Mouse (Mus musculus) heart, adult 18-20 months (tissue): ENCODE results near the gene Prkag1. TPM values are rescaled to one million over a fixed set of nuclear protein-coding genes. Genes with fewer than 3 reads are reported as not detected.
"Not testable (repeated sequence)": the region's sequence is repeated elsewhere in the genome, so short reads cannot be mapped to it uniquely, and the experiment has no call there.

ENCODE experiments used
- DNase-seq, 2 experiments: peaks; one replicate each; pipeline ENCODE4 v3.0.0; 2021 to 2022; ENCODE audit warnings: mixed read lengths in 1 of 2
- total RNA-seq, 2 experiments: library from RNA; stranded (reverse); gene quantifications; 2 replicates each; pipeline ENCODE4 v1.2.3; 2021

Gene Prkag1
- total RNA-seq, 2 experiments from 2014 or later: 107 to 125 TPM

DNA sequence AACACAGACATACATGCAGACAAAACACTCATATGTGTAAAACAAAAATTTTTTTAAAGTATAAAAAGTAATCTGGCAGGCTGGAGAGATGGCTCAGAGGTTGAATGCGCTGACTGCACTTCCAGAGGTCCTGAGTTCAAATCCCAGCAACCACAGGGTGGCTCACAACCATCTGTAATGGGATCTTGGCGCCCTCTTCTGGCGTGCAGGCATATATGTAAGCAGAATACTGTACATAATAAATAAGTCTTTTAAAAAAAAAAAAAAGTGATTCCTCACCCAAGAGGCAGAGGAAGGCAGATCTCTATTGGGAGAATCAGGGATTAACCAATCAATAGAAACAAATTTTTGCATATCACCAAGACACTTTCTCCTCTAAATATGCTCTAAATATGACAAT, 7.9 kb downstream of the Prkag1 start:
- DNase-seq: no peak

GRCm38 (mm10) chr15:98822147-98822546, 9.2 kb downstream of the Prkag1 start:
- no peak for DNase-seq

- DNase-seq: peak in 1 of 2 experiments; percentile 44
Measured at GRCm38 (mm10) chr15:98821403-98821802, 9.9 kb downstream of the Prkag1 start.

GRCm38 (mm10) chr15:98820937-98821336, 10.4 kb downstream of the Prkag1 start:
- DNase-seq: no peak

DNA sequence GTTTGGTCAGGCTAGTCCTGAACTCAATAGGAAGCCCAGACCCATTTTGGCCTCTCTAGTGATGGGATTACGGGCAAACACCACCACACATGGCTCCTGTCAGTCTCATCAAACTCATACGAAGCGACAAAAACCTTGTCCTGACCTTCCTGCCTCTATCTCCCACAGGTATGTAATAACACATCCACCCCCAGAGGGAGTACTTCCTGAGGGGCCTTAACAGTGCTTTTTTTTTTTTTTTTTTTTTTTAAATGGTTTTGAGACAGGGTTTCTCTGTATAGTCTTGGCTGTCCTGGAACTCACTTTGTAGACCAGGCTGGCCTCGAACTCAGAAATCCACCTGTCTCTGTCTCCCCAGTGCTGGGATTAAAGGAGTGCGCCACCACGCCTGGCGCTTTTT, 13.2 kb downstream of the Prkag1 start:
- no peak for DNase-seq

GRCm38 (mm10) chr15:98812741-98813424, 18.4 kb downstream of the Prkag1 start:
- DNase-seq: no peak

DNA sequence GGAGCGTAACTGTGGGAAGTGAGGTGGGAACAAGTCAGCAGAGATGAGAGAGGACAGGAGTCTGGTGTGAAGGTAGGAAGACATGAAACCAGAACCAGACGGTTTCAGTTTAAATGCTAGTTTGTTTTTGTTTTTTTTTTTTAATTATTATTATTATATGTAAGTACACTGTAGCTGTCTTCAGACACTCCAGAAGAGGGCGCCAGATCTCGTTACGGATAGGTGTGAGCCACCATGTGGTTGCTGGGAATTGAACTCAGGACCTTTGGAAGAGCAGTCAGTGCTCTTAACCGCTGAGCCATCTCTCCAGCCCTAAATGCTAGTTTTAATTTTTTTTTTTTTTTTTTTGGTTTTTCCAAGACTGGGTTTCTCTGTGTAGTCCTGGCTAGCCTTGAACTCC, 21.1 kb downstream of the Prkag1 start:
- DNase-seq: not testable (repeated sequence)

DNA sequence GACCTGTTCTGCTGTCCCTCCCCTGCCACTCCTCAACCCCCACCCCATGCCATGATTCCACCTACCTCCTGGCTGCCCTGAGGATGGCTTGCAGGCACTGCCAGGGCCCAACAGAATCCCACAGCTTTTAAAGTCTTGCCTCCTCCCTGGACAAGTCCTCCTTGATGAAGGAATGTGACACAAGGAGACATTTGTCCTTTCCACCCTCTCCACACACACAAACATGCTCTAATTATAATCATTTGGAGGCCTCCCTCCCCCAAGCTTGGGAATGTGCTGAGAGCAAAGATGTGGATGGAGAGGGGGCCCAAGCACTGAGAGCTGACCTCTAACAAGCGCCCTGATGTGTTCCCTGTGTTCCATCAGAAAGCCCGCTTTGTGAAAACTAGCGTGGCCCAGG, 21.9 kb downstream of the Prkag1 start, which contains the start of gene Ddn:
TSS of gene Ddn (minus strand) at position 101 of the 400 bp plus-strand sequence.
- DNase-seq: no peak

GRCm38 (mm10) chr15:98808651-98809134, 22.6 kb downstream of the Prkag1 start:
- no peak for DNase-seq

GRCm38 (mm10) chr15:98807895-98808650, 23.2 kb downstream of the Prkag1 start:
- peak; percentile 42 to 60 for DNase-seq

GRCm38 (mm10) chr15:98806809-98807770, 24.2 kb downstream of the Prkag1 start:
- no peak for DNase-seq

- DNase-seq: no peak
Measured at GRCm38 (mm10) chr15:98806071-98806808, 25.1 kb downstream of the Prkag1 start.

DNA sequence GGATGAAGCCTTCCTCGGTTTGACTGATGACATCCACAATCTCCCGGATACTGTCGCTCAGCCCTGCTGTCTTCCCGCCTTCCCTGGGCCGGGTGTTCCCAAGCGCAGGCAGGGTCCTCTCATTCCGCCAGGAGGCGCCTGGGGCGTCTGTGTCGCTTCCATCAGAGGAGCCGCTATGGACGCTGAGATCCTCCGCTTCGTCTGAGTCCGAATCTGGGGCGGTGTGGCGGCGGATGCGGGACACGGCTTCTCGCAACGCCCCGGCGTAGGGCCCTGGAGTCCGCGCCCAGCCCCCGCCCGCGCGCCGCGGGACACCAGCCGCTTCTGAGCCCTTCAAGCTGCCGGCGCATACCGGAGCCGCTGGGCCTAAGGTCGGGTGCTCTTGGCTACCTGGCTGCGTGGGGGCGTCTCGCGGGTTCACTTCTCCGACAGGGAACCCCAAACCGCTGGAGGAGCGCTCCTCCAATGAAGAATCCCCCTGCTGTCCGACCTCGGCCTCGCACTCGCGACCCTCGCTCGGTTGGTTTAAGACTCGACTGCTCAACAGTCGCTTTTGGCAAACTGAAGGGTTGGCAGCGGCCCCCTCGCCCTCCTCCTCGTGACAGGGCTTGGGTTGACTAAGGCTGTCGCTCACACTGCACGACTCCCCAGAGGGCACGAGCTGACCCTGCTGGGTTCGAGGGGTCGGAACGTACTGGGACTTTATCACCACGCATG, 25.8 kb downstream of the Prkag1 start:
- peak; percentile 71 to 85 for DNase-seq

DNA sequence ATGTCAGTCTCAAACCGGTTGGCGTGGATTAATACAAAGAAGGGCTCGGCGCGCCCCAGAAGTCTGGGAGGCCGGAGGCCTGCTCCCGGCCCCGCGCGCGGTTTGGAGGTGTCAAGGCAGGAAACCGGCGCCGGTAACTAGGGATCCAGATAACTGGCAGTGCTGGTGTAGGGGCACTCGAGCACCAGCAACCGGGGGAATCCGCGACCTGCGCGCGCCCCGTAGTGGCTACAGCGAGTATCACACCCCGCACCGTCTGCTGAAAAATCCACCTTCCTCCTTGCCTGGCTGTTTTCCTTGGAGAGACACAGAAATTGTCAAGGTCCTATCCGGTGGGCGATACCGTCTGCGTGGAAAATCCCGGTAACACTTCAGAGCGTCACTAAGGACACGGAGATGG, 27.3 kb downstream of the Prkag1 start:
- DNase-seq: peak; percentile 72 to 90

DNA sequence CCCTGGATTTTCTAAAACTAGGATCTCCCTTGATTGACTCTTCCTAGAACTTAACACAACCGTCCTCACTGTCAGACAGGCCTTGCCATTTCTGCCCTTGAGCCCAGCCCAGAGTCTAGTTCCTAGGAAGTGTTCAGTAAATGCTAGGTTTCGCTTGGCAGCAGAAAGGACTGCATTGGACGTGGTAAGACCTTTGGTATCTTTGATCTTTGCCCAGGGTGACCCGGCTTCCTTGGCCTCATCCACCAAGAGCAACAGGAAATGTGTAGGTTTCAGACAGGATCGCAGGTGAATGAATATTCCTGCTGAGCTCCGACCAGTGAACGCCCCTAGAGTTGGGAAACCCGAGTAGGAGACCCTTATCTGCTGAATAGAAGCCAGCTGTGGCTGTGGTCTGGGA, 28.4 kb downstream of the Prkag1 start:
- no peak for DNase-seq

DNA sequence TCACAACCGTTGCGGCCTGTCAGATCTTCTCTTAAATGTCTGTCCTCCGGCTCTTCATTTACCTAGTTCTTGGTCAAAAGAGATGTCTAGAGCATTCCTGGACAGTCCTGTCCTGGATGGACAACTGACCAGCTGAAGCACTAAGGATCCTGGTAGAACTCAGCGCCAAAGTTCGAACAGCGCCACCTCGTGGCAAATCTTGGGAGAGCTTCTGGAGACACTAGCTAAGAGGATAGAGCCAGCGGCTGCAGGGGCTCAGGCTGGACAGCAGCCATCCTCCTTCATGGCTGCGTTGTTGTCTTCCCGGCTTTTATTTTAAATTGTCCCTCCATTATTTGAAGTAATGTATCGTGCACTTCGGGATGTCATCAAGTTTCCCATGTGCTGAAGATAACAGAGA, 31.9 kb downstream of the Prkag1 start:
- peak; percentile 57 to 91 for DNase-seq

DNA sequence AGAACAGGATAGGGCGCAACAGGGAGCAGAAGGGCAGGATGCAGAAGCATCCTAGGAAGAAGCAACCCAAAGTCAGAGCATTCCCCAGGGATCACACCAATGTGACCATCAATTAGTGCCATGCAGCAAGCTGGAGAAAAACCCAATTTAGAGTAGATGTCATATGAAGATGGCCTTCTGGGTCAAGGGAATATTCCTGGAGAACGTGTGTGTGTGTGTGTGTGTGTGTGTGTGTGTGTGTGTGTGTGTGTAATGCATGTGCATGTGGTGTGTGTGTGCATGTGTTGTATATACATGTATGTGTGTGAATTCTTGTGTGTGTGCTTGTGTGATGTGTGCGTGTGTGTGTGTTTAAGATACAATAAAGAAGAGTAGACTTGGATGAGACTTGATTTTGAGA, 32.4 kb downstream of the Prkag1 start:
- DNase-seq: no peak

GRCm38 (mm10) chr15:98797835-98798492, 33.4 kb downstream of the Prkag1 start:
- DNase-seq: no peak

DNA sequence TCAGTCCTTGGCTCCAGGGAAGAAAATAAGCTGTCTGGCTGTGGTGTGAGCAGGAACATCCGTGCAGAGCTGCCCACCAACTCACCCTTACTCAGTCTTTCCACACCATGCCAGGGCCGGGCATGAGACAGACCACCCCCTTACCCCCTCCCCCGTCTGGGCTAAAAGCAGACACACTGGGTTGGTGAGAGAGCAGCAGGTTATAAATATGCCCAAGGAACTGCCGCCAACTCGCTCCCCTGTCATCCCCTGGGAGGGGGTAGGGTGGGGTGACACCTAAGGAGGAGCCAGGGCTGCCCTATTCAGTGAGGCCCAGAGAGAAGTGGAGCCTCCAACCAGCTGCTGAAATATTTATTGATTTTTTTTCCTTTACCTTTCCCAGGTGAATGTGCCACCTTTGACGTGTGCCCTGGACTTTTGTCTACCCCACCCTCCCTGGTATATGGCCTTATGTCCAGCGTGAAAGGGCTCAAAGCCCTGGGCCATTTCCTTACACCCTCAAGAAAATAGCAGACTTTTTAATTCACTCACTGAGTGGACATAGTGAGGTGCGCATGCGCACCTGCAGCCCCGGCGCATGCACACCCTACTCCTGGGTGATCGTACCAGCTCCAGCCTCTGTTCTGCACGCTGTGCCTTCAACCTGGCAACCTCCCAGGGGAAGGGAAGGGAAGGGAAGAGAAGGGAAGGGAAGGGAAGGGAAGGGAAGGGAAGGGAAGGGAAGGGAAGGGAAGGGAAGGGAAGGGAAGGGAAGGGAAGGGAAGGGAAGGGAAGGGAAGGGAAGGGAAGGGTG, 34.3 kb downstream of the Prkag1 start:
- no peak for DNase-seq
